Mouse (Mus musculus) small intestine, adult 2 months (tissue): Measurements from ENCODE around the gene Ush1g. TPM values are rescaled to one million over a fixed set of nuclear protein-coding genes. Genes with fewer than 3 reads are reported as not detected.

Source experiments
- H3K27ac ChIP-seq: fragments of 200-500 bp; 2 replicates; pipeline ENCODE4 v1.5.1; 2012; ENCODE audit warnings: low read depth, low read length, control low read depth, inconsistent platforms; ENCODE audit not compliant: insufficient read depth
- H3K27me3 ChIP-seq: fragments of 200-500 bp; 2 replicates; pipeline ENCODE4 v1.6.1; 2012; ENCODE audit warnings: mild to moderate bottlenecking, moderate library complexity, low read length, inconsistent platforms; ENCODE audit not compliant: control insufficient read depth, insufficient read depth
- H3K36me3 ChIP-seq: fragments of 200-500 bp; 2 replicates; pipeline ENCODE4 v1.6.1; 2012; ENCODE audit warnings: mild to moderate bottlenecking, low read length, control low read depth, inconsistent platforms; ENCODE audit not compliant: control insufficient read depth, insufficient read depth
- H3K4me1 ChIP-seq: fragments of 200-500 bp; 2 replicates; pipeline ENCODE4 v1.6.1; 2012; ENCODE audit warnings: low read length, inconsistent platforms, mixed read lengths; ENCODE audit not compliant: control insufficient read depth, insufficient read depth, insufficient read length
- H3K4me3 ChIP-seq: fragments of 200-500 bp; 2 replicates; pipeline ENCODE4 v1.5.1; 2012; ENCODE audit warnings: low read depth, mild to moderate bottlenecking, control low read depth, inconsistent platforms, low read length, moderate library complexity
- CTCF ChIP-seq: fragments of 200-500 bp; IDR thresholded peaks from 2 replicates; pipeline ENCODE4 v1.5.1; 2012; ENCODE audit warnings: low read depth, mild to moderate bottlenecking, control low read depth, inconsistent platforms, low read length, moderate library complexity, mixed read lengths; ENCODE audit not compliant: insufficient replicate concordance, insufficient read length; ENCODE audit errors: extremely low read depth
- POLR2A ChIP-seq: fragments of 200-500 bp; IDR thresholded peaks from 2 replicates; pipeline ENCODE4 v1.6.1; 2012; ENCODE audit warnings: low read depth, mild to moderate bottlenecking, control low read depth, inconsistent platforms, low read length, moderate library complexity
- WGBS: fragments of 180-500 bp; shearing (Covaris S2); methylation state at CpG from one replicate; pipeline ENCODE4 v1.1.7; 2018; 5-methylcytosine and 5-hydroxymethylcytosine counted together
- polyA plus RNA-seq: library from polyadenylated mRNA; depleted of rRNA; stranded (reverse); fragments of >200 nt; gene quantifications from 2 replicates; pipeline ENCODE4 v1.2.3, GENCODE M21; 2012

Ush1g gene
- polyA plus RNA-seq, 1 experiment: 0.08 TPM

GRCm38 (mm10) chr11:115364136-115364535 is 42.3 kb upstream of the Ush1g start:
- peaks cover 6% of the 10 kb centered on the region for H3K4me1 ChIP-seq
- no peaks in the 10 kb centered on the region for H3K36me3 ChIP-seq
- TF ChIP-seq CTCF (no peak), POLR2A (no peak)
- WGBS: 75% methylated on average over 3 of the region's 3 CpGs
- no peaks in the 10 kb centered on the region for H3K27me3 ChIP-seq
- H3K27ac ChIP-seq: no peak overlapping the region
- no peak overlapping the region for H3K4me3 ChIP-seq

- no peaks in the 10 kb centered on the region for H3K36me3 ChIP-seq
- peak overlapping the region; percentile 69 for H3K27ac ChIP-seq
- 20% methylated on average over 6 of the region's 6 CpGs for WGBS
- peaks cover 13% of the 10 kb centered on the region for H3K4me1 ChIP-seq
- peak overlapping the region; percentile 4 for H3K4me3 ChIP-seq
- H3K27me3 ChIP-seq: no peaks in the 10 kb centered on the region
- TF ChIP-seq CTCF: peak; percentile 25; the same call in 1 of the 2 replicates
- no peak for TF ChIP-seq POLR2A
Observed at GRCm38 (mm10) chr11:115359726-115360125, 37.9 kb upstream of the Ush1g start.

- H3K27ac ChIP-seq: peak overlapping the region; percentile 69
- peak overlapping the region; percentile 4 for H3K4me3 ChIP-seq
- peaks cover 13% of the 10 kb centered on the region for H3K4me1 ChIP-seq
- H3K36me3 ChIP-seq: no peaks in the 10 kb centered on the region
- 17% methylated on average over 3 of the region's 3 CpGs for WGBS
- H3K27me3 ChIP-seq: no peaks in the 10 kb centered on the region
- no peak for TF ChIP-seq POLR2A
- no peak for TF ChIP-seq CTCF
Observed at GRCm38 (mm10) chr11:115359293-115359692, 37.5 kb upstream of the Ush1g start.

GRCm38 (mm10) chr11:115358468-115358867 is 36.6 kb upstream of the Ush1g start:
- Histone ChIP-seq H3K27me3 (no peaks in the 10 kb centered on the region), H3K4me1 (peaks cover 13% of the 10 kb centered on the region), H3K4me3 (no peak overlapping the region), H3K36me3 (no peaks in the 10 kb centered on the region), H3K27ac (no peak overlapping the region)
- 7% methylated on average over 5 of the region's 5 CpGs for WGBS
- TF ChIP-seq CTCF: peak; percentile 47; the same call in 1 of the 2 replicates
- TF ChIP-seq POLR2A: no peak

GRCm38 (mm10) chr11:115354183-115354582 is 32.3 kb upstream of the Ush1g start:
- 12% methylated on average over 8 of the region's 8 CpGs for WGBS
- Histone ChIP-seq H3K4me1 (peaks cover 19% of the 10 kb centered on the region), H3K4me3 (no peak overlapping the region), H3K36me3 (no peaks in the 10 kb centered on the region), H3K27me3 (no peaks in the 10 kb centered on the region), H3K27ac (no peak overlapping the region)
- TF ChIP-seq POLR2A: no peak
- peak; percentile 89 for TF ChIP-seq CTCF

GRCm38 (mm10) chr11:115353375-115353774 is 31.5 kb upstream of the Ush1g start:
- no peak for TF ChIP-seq CTCF
- no peak for TF ChIP-seq POLR2A
- H3K36me3 ChIP-seq: no peaks in the 10 kb centered on the region
- H3K4me1 ChIP-seq: peaks cover 20% of the 10 kb centered on the region
- H3K4me3 ChIP-seq: no peak overlapping the region
- no peak overlapping the region for H3K27ac ChIP-seq
- H3K27me3 ChIP-seq: no peaks in the 10 kb centered on the region
- WGBS: 94% methylated on average over 5 of the region's 5 CpGs

GRCm38 (mm10) chr11:115349976-115350375 is 28.1 kb upstream of the Ush1g start:
- H3K4me1 ChIP-seq: peaks cover 45% of the 10 kb centered on the region
- WGBS: 39% methylated on average over 4 of the region's 4 CpGs
- no peaks in the 10 kb centered on the region for H3K36me3 ChIP-seq
- H3K27ac ChIP-seq: peak overlapping the region; percentile 86
- TF ChIP-seq CTCF: no peak
- TF ChIP-seq POLR2A: no peak
- H3K27me3 ChIP-seq: no peaks in the 10 kb centered on the region
- no peak overlapping the region for H3K4me3 ChIP-seq
